Mouse (Mus musculus) kidney, adult 2 months (tissue): ENCODE measurements around the gene Astn2.

Experiments
- CTCF ChIP-seq: fragments of 200-500 bp; conservative IDR thresholded peaks from 2 replicates; pipeline ENCODE4 v1.5.1; 2011; ENCODE audit warnings: low read depth, mild to moderate bottlenecking, control low read depth, low read length, moderate library complexity, mixed read lengths; ENCODE audit not compliant: insufficient read depth, insufficient read length
- POLR2A ChIP-seq: fragments of 200-500 bp; IDR thresholded peaks from one replicate; pipeline ENCODE4 v1.6.1; 2011; ENCODE audit warnings: low read depth, low read length, control low read depth

DNA sequence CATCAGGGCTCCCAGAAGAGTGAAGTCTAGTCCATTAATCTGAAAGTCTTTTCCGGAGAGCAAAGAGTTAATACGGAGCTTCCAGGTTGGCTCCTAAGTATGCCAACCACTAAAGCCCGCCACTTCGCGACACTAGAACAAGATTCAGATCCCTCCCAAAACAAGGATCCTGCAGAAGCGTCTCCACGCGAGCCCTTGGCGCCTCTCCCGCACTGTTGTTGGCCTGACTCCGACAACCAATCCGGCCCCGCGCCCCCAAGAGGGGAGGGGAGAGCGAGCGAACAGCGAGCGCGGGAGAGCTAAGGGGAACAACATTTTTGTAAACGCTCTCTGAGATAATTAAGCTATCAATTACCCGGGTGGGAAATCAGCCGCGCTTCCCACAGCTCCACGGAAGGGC is 1.8 kb downstream of the Astn2 start:
- TF ChIP-seq POLR2A (no peak), CTCF (no peak)
